Mouse (Mus musculus): ENCODE measurements around the gene Pik3r2.

DNA sequence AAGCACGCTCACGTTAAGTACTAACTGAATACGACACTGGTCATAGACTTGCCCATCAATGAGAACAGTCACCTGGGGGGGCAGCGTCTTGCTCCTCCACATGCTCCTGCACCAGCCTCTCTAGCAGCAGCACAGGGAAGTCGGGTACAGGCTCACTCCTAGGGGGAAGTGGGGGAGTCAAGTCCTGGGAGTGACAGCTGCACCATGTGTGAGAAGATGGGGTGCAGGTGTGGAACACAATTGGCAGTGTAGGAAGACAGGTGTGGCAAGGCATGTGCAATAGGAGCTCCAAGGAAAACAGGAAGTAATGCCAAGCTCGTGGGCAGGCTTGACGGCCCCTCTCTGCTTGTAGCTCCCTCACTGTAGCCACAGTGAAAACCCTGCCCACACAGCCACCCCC lies 5.3 kb downstream of the Pik3r2 start:
- no peak for TF ChIP-seq CTCF (IDR thresholded peaks at IDR 0.05; ENCODE audit: extremely low read depth, insufficient read depth, insufficient read length, insufficient replicate concordance)
- TF ChIP-seq POLR2A (IDR thresholded peaks at IDR 0.05; ENCODE audit: low read depth, low read length): no peak

Measured in spleen, adult 2 months (tissue).